Mouse (Mus musculus) adrenal gland, postnatal 10 days (tissue): ENCODE measurements around the gene Gm5591. TPM values are rescaled to one million over a fixed set of nuclear protein-coding genes. Genes with fewer than 3 reads are reported as not detected.
"Not testable (repeated sequence)": the region's sequence is repeated elsewhere in the genome, so short reads cannot be mapped to it uniquely, and the experiment has no call there.

Experiments
- DNase-seq: peaks from one replicate; pipeline ENCODE4 v3.0.0; 2021; ENCODE audit warnings: mixed read lengths
- long read RNA-seq, 2 experiments: library from polyadenylated mRNA; stranded (forward); transcript quantifications; one replicate each; pipeline ENCODE4 v2.0.0; 2021
- total RNA-seq, 2 experiments: library from RNA; stranded (reverse); gene quantifications; 2 replicates each; pipeline ENCODE4 v1.2.3; 2021

Gm5591 gene
- total RNA-seq: not detected
- long read RNA-seq, experiment 1: 0 reads
- long read RNA-seq, experiment 2: 0 reads

DNA sequence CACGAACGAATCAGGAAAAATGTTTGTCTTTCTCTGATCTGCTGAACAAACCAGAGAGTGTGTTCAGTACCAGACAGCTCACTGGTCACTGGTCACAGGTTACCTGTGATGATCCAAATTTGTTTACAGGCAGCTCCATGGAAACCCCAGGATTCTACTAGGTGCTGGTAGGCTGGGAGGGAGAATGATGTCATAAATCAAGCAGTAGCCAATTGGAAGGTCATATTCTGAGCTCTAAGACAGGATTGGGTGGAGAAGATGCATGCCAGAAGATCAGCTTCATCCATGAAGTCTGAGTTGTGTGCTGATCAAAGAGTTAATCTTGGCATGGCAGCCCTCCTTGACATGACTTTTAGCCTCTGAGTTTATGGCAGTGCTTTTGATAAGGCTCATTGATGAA is at the start of gene Gm5591:
TSS of gene Gm5591 (minus strand) at position 101 of the 400 bp plus-strand sequence.
- not testable (repeated sequence) for DNase-seq

DNA sequence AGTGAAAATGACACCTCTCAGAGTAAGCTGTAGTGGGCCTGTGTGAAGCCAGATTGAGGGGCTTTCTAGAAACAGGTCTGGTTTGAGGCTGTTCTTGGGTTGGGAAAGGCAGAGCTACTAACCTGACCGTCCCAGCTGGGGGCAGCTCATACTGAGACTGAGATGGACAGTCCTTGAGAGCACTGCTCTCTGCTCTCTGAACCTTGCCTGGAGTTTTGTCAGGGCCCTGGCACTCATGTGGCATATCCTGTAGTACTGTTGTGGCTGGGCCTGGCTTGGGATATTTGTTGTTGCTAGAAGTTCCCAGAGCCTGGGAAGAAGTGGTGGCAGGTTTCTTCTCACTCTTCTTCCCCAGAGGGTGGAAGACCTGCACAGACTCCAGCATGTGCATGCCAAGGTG is 39.5 kb downstream of the Gm5591 start:
- DNase-seq: not testable (repeated sequence)
